Mouse (Mus musculus): Measurements from ENCODE around the gene Ubc.
"Not testable (repeated sequence)": the region's sequence is repeated elsewhere in the genome, so short reads cannot be mapped to it uniquely, and the experiment has no call there.

Gene Ubc

DNA sequence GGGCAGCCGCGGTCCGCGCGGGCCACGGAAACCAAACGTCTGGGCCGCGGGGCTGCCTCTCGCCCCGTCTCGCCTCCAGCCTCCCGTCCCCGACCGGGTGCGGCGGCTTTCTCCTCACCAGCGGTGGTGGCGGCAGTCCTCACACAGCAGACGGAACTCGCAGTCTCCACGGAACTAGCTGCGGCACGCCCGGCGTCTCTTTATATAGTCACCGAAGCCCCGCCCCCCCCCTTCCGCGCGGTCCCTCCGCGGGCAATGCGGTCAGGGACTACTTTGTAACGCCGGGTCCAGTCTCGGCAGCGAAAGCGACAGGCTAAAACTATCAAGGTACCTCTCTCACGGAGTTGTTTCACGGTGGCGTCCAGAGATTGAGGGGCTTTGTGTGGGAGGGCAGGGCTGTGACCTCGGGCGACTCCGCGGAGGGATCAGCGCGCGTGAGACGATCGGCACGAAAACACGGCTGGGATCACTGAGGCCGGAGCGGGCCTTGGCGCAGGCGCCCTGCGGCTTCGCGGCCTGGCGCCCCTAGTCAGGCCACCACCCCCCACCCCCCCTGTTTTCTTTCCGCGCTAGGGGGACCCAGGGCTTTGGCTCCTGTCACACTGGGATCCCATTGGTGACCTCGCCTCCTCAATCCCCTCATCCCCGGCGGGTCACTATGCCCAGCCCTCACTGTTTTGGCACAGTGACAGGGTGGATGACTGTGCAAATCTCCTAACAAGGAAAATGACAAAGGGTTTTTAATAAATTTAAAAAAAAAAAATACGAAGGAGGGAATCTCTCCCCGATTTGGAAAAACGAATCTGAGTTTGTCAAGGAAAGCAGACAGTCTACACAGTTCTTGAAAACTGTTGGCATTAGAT lies at the start of gene Ubc:
Gene Ubc, minus strand, starts transcription at position 624 of the 863 bp plus-strand sequence.
- DNase-seq = peak; percentile 90 to 93

GRCm38 (mm10) chr5:125434347-125434746 lies 44.3 kb upstream of the Ubc start:
- peak in 1 of 2 experiments; percentile 16 for DNase-seq

- peak; percentile 95 to 97 for DNase-seq
Observed at GRCm38 (mm10) chr5:125433793-125434337, 43.9 kb upstream of the Ubc start, which contains the start of gene Dhx37. TSS of gene Dhx37 (minus strand) at chr5:125434121.

DNA sequence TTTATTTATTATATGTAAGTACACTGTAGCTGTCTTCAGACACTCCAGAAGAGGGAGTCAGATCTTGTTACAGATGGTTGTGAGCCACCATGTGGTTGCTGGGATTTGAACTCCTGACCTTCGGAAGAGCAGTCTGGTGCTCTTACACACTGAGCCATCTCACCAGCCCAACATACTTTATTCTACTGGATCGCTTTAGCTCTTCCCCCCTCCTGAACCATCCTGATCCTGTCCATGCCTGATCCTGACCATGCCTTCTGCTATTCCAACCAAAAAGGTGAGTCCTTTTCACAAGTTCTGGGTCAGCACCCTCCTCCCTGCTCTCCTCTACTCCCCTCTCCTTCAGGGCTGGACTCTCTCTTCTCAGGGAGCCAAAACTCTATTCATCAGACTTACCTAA lies 42.3 kb upstream of the Ubc start:
- DNase-seq = not testable (repeated sequence)

GRCm38 (mm10) chr5:125426343-125426742 lies 36.3 kb upstream of the Ubc start:
- DNase-seq = no peak

DNA sequence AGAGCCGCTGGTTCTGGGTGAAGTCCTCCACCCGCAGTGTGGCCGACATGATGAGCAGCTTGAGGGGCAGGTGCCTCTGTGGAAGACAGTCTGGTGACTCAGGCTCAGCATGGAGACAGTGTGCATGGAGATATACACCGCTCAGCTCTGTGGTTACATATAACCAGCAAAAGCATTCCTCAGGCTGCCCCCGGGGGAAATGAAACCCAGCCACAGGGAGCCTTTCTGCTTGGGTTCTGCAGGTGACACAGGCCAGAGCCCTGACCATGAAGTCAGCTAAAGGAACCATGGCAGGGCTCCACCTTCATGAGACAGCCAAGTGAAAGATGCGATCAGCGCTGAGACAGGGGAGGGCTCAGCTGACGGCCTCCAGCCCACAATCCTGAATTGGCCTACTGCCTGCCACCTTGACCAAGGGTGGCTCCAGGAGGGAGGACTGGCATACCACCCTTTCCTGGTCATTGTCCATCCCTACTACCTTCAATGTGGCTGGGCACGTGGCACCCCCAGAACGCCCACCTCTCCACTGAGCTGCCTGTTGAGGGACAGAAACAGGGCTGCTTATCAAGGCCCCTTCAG lies 35.8 kb upstream of the Ubc start:
- DNase-seq = no peak

DNA sequence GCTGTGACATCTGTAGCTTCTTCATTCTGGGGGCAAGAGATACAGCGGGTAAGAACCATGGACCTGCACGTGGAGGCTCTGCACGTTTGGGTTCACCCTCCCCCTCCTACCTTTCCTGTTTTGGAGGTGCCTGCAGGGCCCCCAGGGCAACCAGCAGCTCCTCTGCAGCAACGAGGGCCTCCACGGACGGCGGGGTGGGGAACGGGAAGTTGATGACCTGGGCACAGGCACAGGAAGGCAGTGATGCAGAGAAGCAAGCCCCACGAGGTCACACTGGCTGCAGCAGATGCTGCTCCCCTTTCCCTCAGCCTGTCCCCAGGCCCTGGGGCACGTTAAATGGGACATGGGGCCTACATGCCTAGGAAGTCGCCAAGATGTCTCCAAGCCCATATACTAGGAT lies 29.1 kb upstream of the Ubc start:
- DNase-seq = no peak

DNA sequence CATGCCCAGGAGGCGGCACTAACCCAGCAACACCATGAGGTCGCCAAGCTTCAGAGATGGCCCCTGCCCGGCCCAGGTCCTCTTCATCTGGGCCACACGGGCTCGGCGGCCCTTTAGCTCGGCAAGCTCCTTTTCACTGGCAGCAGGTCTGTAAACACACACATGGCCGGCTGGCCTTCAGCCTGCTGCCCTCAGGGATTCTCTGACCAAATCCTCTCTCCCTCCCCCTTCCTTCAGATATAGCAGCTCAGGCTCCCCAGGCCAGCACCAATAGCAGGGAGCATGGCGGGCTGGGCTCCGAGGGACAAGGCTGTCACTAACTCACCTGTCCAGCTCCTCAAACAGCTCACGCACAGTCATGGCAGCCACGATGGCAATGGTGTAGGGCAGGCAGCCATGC lies 28.6 kb upstream of the Ubc start:
- no peak for DNase-seq

- DNase-seq = no peak
Observed at GRCm38 (mm10) chr5:125416183-125416582, 26.2 kb upstream of the Ubc start.

DNA sequence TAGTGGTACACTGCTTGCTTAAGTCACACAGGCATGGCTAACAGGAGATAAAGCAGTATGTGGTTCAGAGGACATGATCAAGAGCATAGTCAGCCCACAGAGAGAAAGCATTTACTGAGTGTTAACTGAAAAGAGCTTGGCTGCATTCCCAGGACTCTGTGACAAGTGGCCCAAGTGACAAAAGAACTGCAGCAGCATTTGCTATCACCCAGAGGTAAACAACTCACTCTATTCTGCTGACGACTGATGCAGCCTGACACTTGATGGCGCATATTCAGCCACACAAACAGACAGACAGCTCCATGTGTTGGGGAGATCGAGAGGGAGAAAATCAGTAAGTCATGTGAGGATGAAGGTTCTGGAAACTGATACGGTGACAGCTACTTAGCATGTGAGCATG lies 23.8 kb upstream of the Ubc start:
- no peak for DNase-seq

GRCm38 (mm10) chr5:125412536-125412935 lies 22.5 kb upstream of the Ubc start:
- DNase-seq = not testable (repeated sequence)

- peak; percentile 87 for DNase-seq
Observed at GRCm38 (mm10) chr5:125411972-125412530, 22.0 kb upstream of the Ubc start.

DNA sequence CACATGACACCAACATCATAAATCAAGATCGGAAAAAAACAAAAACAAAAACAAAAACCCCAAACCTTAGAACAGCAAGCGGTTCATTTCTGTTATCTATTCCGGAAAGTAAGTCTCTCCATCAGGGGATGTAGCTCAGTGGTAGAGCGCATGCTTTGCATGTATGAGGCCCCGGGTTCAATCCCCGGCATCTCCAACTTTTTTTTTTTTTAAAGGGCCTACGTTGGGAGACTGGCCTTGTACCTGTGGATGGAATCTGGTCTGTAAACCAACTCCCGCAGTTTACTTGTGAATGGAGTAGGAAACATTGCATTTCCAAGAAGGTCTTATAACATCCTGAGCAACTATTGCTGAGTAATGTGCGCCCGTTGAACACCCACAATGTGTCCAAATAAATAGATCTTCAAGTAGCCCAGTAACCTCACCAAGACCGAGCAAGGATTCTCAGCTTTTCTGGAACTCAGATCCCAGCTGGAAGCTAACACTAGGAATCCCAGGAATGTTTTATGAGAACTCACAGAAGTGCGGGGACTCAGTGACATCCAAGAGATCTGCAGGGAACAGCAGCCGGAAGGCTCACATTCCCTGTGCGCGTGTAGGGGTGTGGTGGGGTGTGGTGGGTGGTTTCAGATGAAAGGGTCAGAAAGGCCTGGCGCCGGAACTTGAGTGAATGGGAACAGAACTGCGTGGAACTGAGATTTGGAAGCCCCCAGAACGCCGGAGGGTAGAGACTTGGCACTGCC lies 19.5 kb upstream of the Ubc start:
- peak; percentile 33 to 52 for DNase-seq

- DNase-seq = peak; percentile 88 to 91
Observed at GRCm38 (mm10) chr5:125408842-125409241, 18.8 kb upstream of the Ubc start.

- DNase-seq = no peak
Observed at GRCm38 (mm10) chr5:125407910-125408575, 18.0 kb upstream of the Ubc start.

- DNase-seq = no peak
Observed at GRCm38 (mm10) chr5:125407020-125407830, 17.2 kb upstream of the Ubc start.

GRCm38 (mm10) chr5:125406322-125407016 lies 16.5 kb upstream of the Ubc start:
- DNase-seq = peak; percentile 64 to 77

DNA sequence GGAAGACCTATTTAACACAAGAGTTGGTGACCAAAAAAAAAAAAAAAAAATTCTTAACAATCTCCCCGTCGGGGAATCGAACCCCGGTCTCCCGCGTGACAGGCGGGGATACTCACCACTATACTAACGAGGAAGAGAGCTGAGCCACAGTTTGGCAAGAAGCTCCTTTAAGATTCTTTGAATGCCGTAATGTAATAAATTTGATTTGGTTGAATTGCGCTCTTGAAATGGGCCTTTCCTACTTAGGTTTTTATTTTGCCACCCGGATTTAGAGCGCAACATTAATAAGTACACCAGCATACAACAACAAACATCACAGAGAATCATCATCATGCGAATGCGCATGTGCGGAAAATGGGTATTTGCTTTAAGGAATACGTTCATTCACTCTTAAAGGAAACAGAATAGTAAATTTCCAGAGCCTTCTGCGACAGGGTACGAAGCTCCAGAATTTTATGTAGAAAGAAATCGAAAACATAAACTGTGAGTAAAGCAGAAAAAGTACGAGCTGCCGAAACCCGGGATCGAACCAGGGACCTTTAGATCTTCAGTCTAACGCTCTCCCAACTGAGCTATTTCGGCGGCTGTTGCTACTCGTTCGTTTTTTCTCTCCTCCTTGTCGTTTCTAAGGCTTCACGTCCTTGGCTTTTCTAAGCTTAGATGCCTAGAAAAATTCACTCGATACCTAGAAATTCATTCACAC lies 15.7 kb upstream of the Ubc start:
- DNase-seq = peak; percentile 89 to 91

DNA sequence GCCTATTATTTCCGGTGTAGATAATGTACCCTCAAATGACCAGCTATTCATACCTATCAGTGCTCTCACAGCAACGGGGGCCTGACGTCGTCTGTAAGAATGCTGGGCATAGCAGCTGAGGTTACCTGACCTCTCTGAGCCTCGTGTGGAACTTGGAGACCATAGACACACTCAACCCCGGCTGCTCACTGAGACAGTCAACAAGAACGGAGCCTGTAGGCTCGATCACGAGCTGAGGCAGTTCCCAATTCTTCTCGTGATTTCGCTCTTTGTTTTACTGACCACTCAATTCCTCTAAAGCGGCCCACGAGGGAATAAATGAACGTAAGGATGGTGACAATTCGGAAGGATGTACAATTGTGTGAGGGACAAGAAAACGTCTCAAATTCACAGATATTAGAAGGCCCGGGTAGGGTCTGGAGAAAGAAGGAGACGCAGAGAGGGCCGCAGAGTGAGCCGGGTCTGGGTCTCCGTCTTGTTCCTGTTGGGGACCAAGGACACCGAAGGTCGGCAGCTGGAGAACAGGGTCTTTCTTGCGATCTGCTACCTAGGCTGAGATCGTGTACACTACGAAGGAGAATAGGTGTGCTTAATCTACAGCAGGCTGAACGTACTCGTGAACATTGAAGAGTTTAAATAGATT lies 15.0 kb upstream of the Ubc start:
- DNase-seq = peak; percentile 52 to 77

DNA sequence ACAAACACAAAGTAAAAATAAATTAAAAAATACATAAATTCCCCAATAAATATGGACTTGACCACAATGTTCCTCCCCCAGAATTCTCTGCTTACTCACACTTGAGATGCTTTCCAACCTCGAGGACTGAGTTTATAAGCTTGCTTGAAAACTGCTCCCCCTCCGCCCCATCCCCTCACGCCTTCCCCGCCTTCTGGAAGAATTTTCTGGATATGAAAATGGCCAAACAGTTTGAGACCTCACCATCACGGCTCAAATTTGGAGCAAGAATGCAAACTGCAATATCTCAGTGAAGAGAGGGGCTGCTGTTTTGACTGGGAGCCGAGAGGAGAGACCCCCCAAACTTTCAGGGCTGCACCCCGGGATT lies 14.5 kb upstream of the Ubc start:
- DNase-seq = peak in 1 of 2 experiments; percentile 54

Data from kidney, postnatal 4 days (tissue).